Mouse (Mus musculus): ENCODE data around the gene Cbx5.

GRCm38 (mm10) chr15:103285778-103286417 is 46.3 kb upstream of the Cbx5 start:
- TF ChIP-seq CHD2 (IDR thresholded peaks at IDR 0.05; ENCODE audit: low read depth, low read length) (no peak), HCFC1 (IDR thresholded peaks at IDR 0.05; ENCODE audit: borderline replicate concordance, insufficient read depth, low read length) (no peak), ZC3H11A (IDR thresholded peaks at IDR 0.05; ENCODE audit: borderline replicate concordance, low read depth, low read length) (no peak), MAFK (IDR thresholded peaks at IDR 0.05; ENCODE audit: insufficient read depth, low read depth, low read length) (no peak), ZNF384 (IDR thresholded peaks at IDR 0.05; ENCODE audit: low read depth, low read length) (no peak)

All from ES-E14 (cell line).